Mouse (Mus musculus) left cerebral cortex, adult 2 months (tissue): ENCODE measurements around the gene Rab13. TPM values are rescaled to one million over a fixed set of nuclear protein-coding genes. Genes with fewer than 3 reads are reported as not detected.

Experiments used
- DNase-seq, 2 experiments: peaks; one replicate each; pipeline ENCODE4 v3.0.0; 2021 to 2022; ENCODE audit warnings: low spot score in 2 of 2, mixed read lengths in 1 of 2; ENCODE audit errors: extremely low spot score in 1 of 2
- H3K27ac ChIP-seq: fragments of 200-600 bp; 2 replicates; pipeline ENCODE4 v1.8.1; 2022
- H3K4me3 ChIP-seq: fragments of 200-600 bp; 2 replicates; pipeline ENCODE4 v1.8.1; 2022
- CTCF ChIP-seq: fragments of 200-600 bp; IDR thresholded peaks from 2 replicates; pipeline ENCODE4 v1.8.1; 2022; ENCODE audit warnings: antibody characterized with exemption, mild to moderate bottlenecking, moderate library complexity
- intact Hi-C: fragments of 180-260 bp; cut with DNase I; formaldehyde crosslinking; loops from one replicate; pipeline ENCODE4 v1.15.1; 2025
- total RNA-seq, 2 experiments: library from RNA; stranded (reverse); gene quantifications; 2 replicates each; pipeline ENCODE4 v1.2.3; 2021

The Rab13 gene
- total RNA-seq, 2 experiments from 2014 or later = 7.9 to 8.9 TPM

GRCm38 (mm10) chr3:90253653-90254418, 40.3 kb downstream of the Rab13 start, which contains the start of gene Crtc2:
Gene Crtc2 (plus strand): TSS chr3:90254163.
- no peak for TF ChIP-seq CTCF
- peak; percentile 94 to 97 for DNase-seq
- peak within 1 kb of the TSS; percentile 89 for H3K27ac ChIP-seq
- intact Hi-C loops = no loop called here
- H3K4me3 ChIP-seq = peak within 1 kb of the TSS; percentile 96

GRCm38 (mm10) chr3:90254419-90255193, 41.1 kb downstream of the Rab13 start:
- TF ChIP-seq CTCF = no peak
- peak overlapping the region; percentile 96 for H3K4me3 ChIP-seq
- intact Hi-C loops = no loop called here
- DNase-seq = no peak
- peak overlapping the region; percentile 89 for H3K27ac ChIP-seq

- intact Hi-C loops = no loop called here
- DNase-seq = no peak
- TF ChIP-seq CTCF = no peak
- peak overlapping the region; percentile 96 for H3K4me3 ChIP-seq
- no peak overlapping the region; the same call in 1 of the 2 replicates for H3K27ac ChIP-seq
Observed at GRCm38 (mm10) chr3:90255194-90255565, 41.7 kb downstream of the Rab13 start.

GRCm38 (mm10) chr3:90255784-90256353, 42.4 kb downstream of the Rab13 start:
- intact Hi-C loops = no loop called here
- H3K27ac ChIP-seq = no peak overlapping the region
- no peak for TF ChIP-seq CTCF
- H3K4me3 ChIP-seq = no peak overlapping the region
- no peak for DNase-seq

GRCm38 (mm10) chr3:90256731-90257530, 43.4 kb downstream of the Rab13 start:
- Histone ChIP-seq H3K27ac (no peak overlapping the region), H3K4me3 (no peak overlapping the region)
- DNase-seq = no peak
- TF ChIP-seq CTCF = no peak
- intact Hi-C loops = no loop called here

GRCm38 (mm10) chr3:90258521-90258920, 45.0 kb downstream of the Rab13 start:
- intact Hi-C loops = no loop called here

GRCm38 (mm10) chr3:90263121-90263771, 49.8 kb downstream of the Rab13 start:
- Histone ChIP-seq H3K4me3 (no peak overlapping the region), H3K27ac (no peak overlapping the region)
- no peak for DNase-seq
- intact Hi-C loops = no loop called here
- no peak for TF ChIP-seq CTCF

More at GRCm38 (mm10) chr3:90258521-90258920, 45.0 kb downstream of the Rab13 start:
- no peak for TF ChIP-seq CTCF
- DNase-seq = no peak
- Histone ChIP-seq H3K27ac (no peak overlapping the region), H3K4me3 (no peak overlapping the region)

- Histone ChIP-seq H3K4me3 (peak overlapping the region; percentile 97), H3K27ac (peak overlapping the region; percentile 98)
- DNase-seq = no peak
- intact Hi-C loops = loop anchor here (2.0 kb wide), 2 partner anchors 28 to 108 kb away; partner anchors contain the start of gene Gatad2b
- no peak for TF ChIP-seq CTCF
Observed at GRCm38 (mm10) chr3:90264687-90265033, 51.2 kb downstream of the Rab13 start.

- peak within 1 kb of the TSS; percentile 97 for H3K4me3 ChIP-seq
- peak within 1 kb of the TSS; percentile 98 for H3K27ac ChIP-seq
- intact Hi-C loops = loop anchor here (2.0 kb wide), 2 partner anchors 28 to 108 kb away; partner anchors contain the start of gene Gatad2b
- peak; percentile 84 for TF ChIP-seq CTCF
- peak; percentile 87 to 92 for DNase-seq
Observed at GRCm38 (mm10) chr3:90265034-90265931, 51.8 kb downstream of the Rab13 start, which contains the start of gene Dennd4b. Gene Dennd4b (plus strand): TSS chr3:90265185.
